In genomic region chr8:10574096-10574495, GRCm38 (mm10) we compare ENCODE assay signal across 8 mouse cellular contexts.
DNase-seq lines count a peak whose midpoint lies in the region; ATAC-seq and TF ChIP-seq lines count a peak whose summit lies in the region.

No protein-coding gene starts in this region.

- no peaks in the 10 kb centered on the region; the same call in 1 of the 2 replicates for H3K36me3 ChIP-seq in hindbrain, embryonic 14.5 days (replicated peaks; ENCODE audit: control insufficient read depth, insufficient read depth)
- H3K36me3 ChIP-seq in hindbrain, embryonic 16.5 days (ENCODE audit: control insufficient read depth, insufficient read depth, low read length) = peaks cover 2% of the 10 kb centered on the region; the same call in 1 of the 2 replicates
- no peaks in the 10 kb centered on the region for H3K36me3 ChIP-seq in liver, adult 2 months (ENCODE audit: control insufficient read depth, insufficient read depth, low read length)

- no peaks in the 10 kb centered on the region for H3K4me1 ChIP-seq in hindbrain, embryonic 14.5 days (replicated peaks; ENCODE audit: control insufficient read depth, insufficient read depth, low read length)
- H3K4me1 ChIP-seq in hindbrain, embryonic 16.5 days (ENCODE audit: control insufficient read depth, insufficient read depth, low read depth, low read length) = no peaks in the 10 kb centered on the region
- H3K4me1 ChIP-seq in liver, adult 2 months (ENCODE audit: control insufficient read depth, insufficient read depth, low read length) = no peaks in the 10 kb centered on the region

- H3K9me3 ChIP-seq in hindbrain, embryonic 14.5 days (ENCODE audit: control insufficient read depth, low read length) = no peaks in the 10 kb centered on the region
- no peaks in the 10 kb centered on the region for H3K9me3 ChIP-seq in hindbrain, embryonic 16.5 days (ENCODE audit: control insufficient read depth, low read length)

- TF ChIP-seq POLR2A in liver, adult 2 months (IDR thresholded peaks at IDR 0.05; ENCODE audit: extremely low read depth, insufficient read depth, low read length) = no peak

- H3K27ac ChIP-seq in hindbrain, embryonic 14.5 days = no peak overlapping the region
- H3K27ac ChIP-seq in hindbrain, embryonic 16.5 days (ENCODE audit: low read depth, low read length) = no peak overlapping the region
- no peak overlapping the region for H3K27ac ChIP-seq in liver, adult 2 months (replicated peaks; ENCODE audit: insufficient read depth, low read depth, low read length)

- ATAC-seq in hindbrain, embryonic 14.5 days (ENCODE audit: low FRiP score) = no peak
- no peak for ATAC-seq in hindbrain, embryonic 16.5 days

- H3K79me2 ChIP-seq in liver, adult 2 months (ENCODE audit: control insufficient read depth, insufficient read depth, low read length) = no peaks in the 10 kb centered on the region

- H3K4me3 ChIP-seq in hindbrain, embryonic 14.5 days (replicated peaks; ENCODE audit: low read length) = no peak overlapping the region
- H3K4me3 ChIP-seq in hindbrain, embryonic 16.5 days (ENCODE audit: low read length) = no peak overlapping the region
- H3K4me3 ChIP-seq in liver, adult 2 months (ENCODE audit: insufficient read depth, low read depth, low read length) = no peak overlapping the region

- no peak overlapping the region for H3K9ac ChIP-seq in hindbrain, embryonic 14.5 days
- no peak overlapping the region for H3K9ac ChIP-seq in hindbrain, embryonic 16.5 days (ENCODE audit: low read depth, low read length)
- H3K9ac ChIP-seq in liver, adult 2 months (ENCODE audit: low read depth, low read length) = no peak overlapping the region

- no peak overlapping the region for H3K4me2 ChIP-seq in hindbrain, embryonic 14.5 days (replicated peaks)
- H3K4me2 ChIP-seq in hindbrain, embryonic 16.5 days (ENCODE audit: low read length) = no peak overlapping the region

- no peaks in the 10 kb centered on the region for H3K27me3 ChIP-seq in hindbrain, embryonic 14.5 days (ENCODE audit: control insufficient read depth, insufficient read depth, low read length)
- no peaks in the 10 kb centered on the region for H3K27me3 ChIP-seq in hindbrain, embryonic 16.5 days (replicated peaks; ENCODE audit: control insufficient read depth, insufficient read depth, low read length)
- H3K27me3 ChIP-seq in liver, adult 2 months (ENCODE audit: control insufficient read depth, insufficient read depth, low read length) = no peaks in the 10 kb centered on the region

- peak; percentile 84 for DNase-seq in hindbrain, embryonic 14.5 days (ENCODE audit: low spot score)
- peak; percentile 90 for DNase-seq in adrenal gland, postnatal 10 days
- peak; percentile 76 for DNase-seq in embryo, embryonic 9.5 days (ENCODE audit: extremely low spot score)
- DNase-seq in kidney, adult 8-10 months = peak; percentile 46 to 80
- peak; percentile 56 for DNase-seq in liver, adult 2 months (ENCODE audit: extremely low read depth, low read depth, low spot score)
- DNase-seq in retina, adult 2 months (ENCODE audit: low read depth, low spot score) = peak; percentile 29
- DNase-seq in thymus, postnatal 14 days = peak; percentile 70

- WGBS in hindbrain, embryonic 14.5 days = 24% methylated on average over 6 of the region's 6 CpGs
- 18% methylated on average over 6 of the region's 6 CpGs for WGBS in hindbrain, embryonic 16.5 days
- WGBS in liver, adult 2 months = 10% methylated on average over 6 of the region's 6 CpGs

- peak; percentile 74; the same call in 1 of the 2 replicates for TF ChIP-seq CTCF in liver, adult 2 months (IDR thresholded peaks at IDR 0.05; ENCODE audit: low read depth, low read length)

Comparison
In these comparisons a context has a peak if more than half of its experiments do, and no peak if none do; other contexts are left out.
1. DNase-seq: peak in every context shown above with its lines; median percentile 90 in adrenal gland, postnatal 10 days; 84 in hindbrain, embryonic 14.5 days; 76 in embryo, embryonic 9.5 days; 70 in thymus, postnatal 14 days; 63 in kidney, adult 8-10 months; 56 in liver, adult 2 months; 29 in retina, adult 2 months.